Mouse (Mus musculus) embryonic fibroblast, embryonic 13.5 days (primary cell): ENCODE data around the gene Lhx9. TPM values are rescaled to one million over a fixed set of nuclear protein-coding genes. Genes with fewer than 3 reads are reported as not detected.
A peak's percentile ranks its signal among the peaks of the same experiment; 100 is the strongest.
"Not testable (repeated sequence)": the region's sequence is repeated elsewhere in the genome, so short reads cannot be mapped to it uniquely, and the experiment has no call there.

Experiments
- H3K27ac ChIP-seq: 2 replicates; pipeline ENCODE4 v1.5.1; 2012; ENCODE audit warnings: low read length, control low read depth, inconsistent platforms; ENCODE audit not compliant: insufficient read depth
- H3K4me1 ChIP-seq: 2 replicates; pipeline ENCODE4 v1.6.1; 2011; ENCODE audit warnings: low read length; ENCODE audit not compliant: control insufficient read depth, insufficient read depth
- H3K4me3 ChIP-seq: 2 replicates; pipeline ENCODE4 v1.5.1; 2011; ENCODE audit warnings: mild to moderate bottlenecking, control low read depth, low read length; ENCODE audit not compliant: insufficient read depth
- CTCF ChIP-seq: IDR thresholded peaks from 2 replicates; pipeline ENCODE4 v1.5.1; 2011; ENCODE audit warnings: mild to moderate bottlenecking, control low read depth, low read length, moderate library complexity, borderline replicate concordance; ENCODE audit not compliant: insufficient read depth
- POLR2A ChIP-seq: IDR thresholded peaks from 2 replicates; pipeline ENCODE4 v1.6.1; 2011; ENCODE audit warnings: low read depth, mild to moderate bottlenecking, control low read depth, low read length, moderate library complexity
- polyA plus RNA-seq: library from polyadenylated mRNA; stranded (reverse); fragments of >200 nt; gene quantifications from 2 replicates; pipeline ENCODE4 v1.2.4, GENCODE M21; 2011; ENCODE audit warnings: low read depth; ENCODE audit not compliant: missing spikeins, insufficient read length

The Lhx9 gene
- polyA plus RNA-seq: 11.6 and 18.7 TPM in 2 replicates

GRCm38 (mm10) chr1:138848511-138849109 lies at the start of gene Lhx9:
Lhx9 (minus strand) TSS chr1:138848577.
- Histone ChIP-seq H3K27ac (peak within 1 kb of the TSS; percentile 8; the same call in 1 of the 2 replicates), H3K4me3 (peak within 1 kb of the TSS; percentile 38), H3K4me1 (no peaks in the 10 kb centered on the region)
- TF ChIP-seq CTCF (no peak), POLR2A (peak; percentile 37; the same call in 1 of the 2 replicates)

GRCm38 (mm10) chr1:138896088-138896487 lies 47.7 kb upstream of the Lhx9 start:
- TF ChIP-seq CTCF (no peak), POLR2A (no peak)
- no peak overlapping the region for H3K27ac ChIP-seq
- H3K4me1 ChIP-seq: no peaks in the 10 kb centered on the region
- H3K4me3 ChIP-seq: no peak overlapping the region

- no peak overlapping the region for H3K27ac ChIP-seq
- H3K4me1 ChIP-seq: peaks cover 3% of the 10 kb centered on the region; the same call in 1 of the 2 replicates
- H3K4me3 ChIP-seq: no peak overlapping the region
- no peak for TF ChIP-seq POLR2A
- TF ChIP-seq CTCF: no peak
Observed at GRCm38 (mm10) chr1:138877470-138878254, 29.3 kb upstream of the Lhx9 start.

- H3K4me1 ChIP-seq: peaks cover 3% of the 10 kb centered on the region; the same call in 1 of the 2 replicates
- peak overlapping the region; percentile 23 for H3K27ac ChIP-seq
- TF ChIP-seq POLR2A (0 out of 2 replicates have a peak, but pooled peaks have one; percentile 25), CTCF (no peak)
- no peak overlapping the region for H3K4me3 ChIP-seq
Observed at GRCm38 (mm10) chr1:138876371-138877045, 28.1 kb upstream of the Lhx9 start.

- Histone ChIP-seq H3K27ac (peak within 1 kb of the TSS; percentile 89), H3K4me3 (peak within 1 kb of the TSS; percentile 62)
- TF ChIP-seq POLR2A: peak; percentile 79
- H3K4me1 ChIP-seq: not testable (repeated sequence)
Observed at GRCm38 (mm10) chr1:138856101-138856950, 7.9 kb upstream of the Lhx9 start, which contains the start of gene 2310009B15Rik. 2310009B15Rik (minus strand) TSS chr1:138856852.

- Histone ChIP-seq H3K4me3 (no peak overlapping the region), H3K27ac (no peak overlapping the region), H3K4me1 (no peaks in the 10 kb centered on the region; the same call in none of the 2 replicates)
- TF ChIP-seq CTCF: no peak
- no peak for TF ChIP-seq POLR2A
Observed at GRCm38 (mm10) chr1:138850823-138851222, 2.4 kb upstream of the Lhx9 start.

GRCm38 (mm10) chr1:138850161-138850539 lies 1.8 kb upstream of the Lhx9 start:
- no peak overlapping the region for H3K4me3 ChIP-seq
- no peak overlapping the region for H3K27ac ChIP-seq
- no peak for TF ChIP-seq CTCF
- no peak for TF ChIP-seq POLR2A
- H3K4me1 ChIP-seq: no peaks in the 10 kb centered on the region; the same call in none of the 2 replicates

- TF ChIP-seq POLR2A (no peak), CTCF (no peak)
- no peaks in the 10 kb centered on the region; the same call in 1 of the 2 replicates for H3K4me1 ChIP-seq
- H3K27ac ChIP-seq: no peak overlapping the region
Observed at GRCm38 (mm10) chr1:138849531-138850160, 1.3 kb upstream of the Lhx9 start.

More at GRCm38 (mm10) chr1:138849531-138850160, 1.3 kb upstream of the Lhx9 start:
- H3K4me3 ChIP-seq: no peak overlapping the region
